Mouse (Mus musculus) c-Kit-positive CD71-positive TER-119-negative erythroid progenitor cells, embryonic 14.5 days (primary cell): ENCODE measurements around the gene Fdx1.

ENCODE experiments used
- DNase-seq: peaks from one replicate; pipeline ENCODE4 v3.0.0-alpha.2; 2013; ENCODE audit warnings: low read depth

Fdx1 gene

DNA sequence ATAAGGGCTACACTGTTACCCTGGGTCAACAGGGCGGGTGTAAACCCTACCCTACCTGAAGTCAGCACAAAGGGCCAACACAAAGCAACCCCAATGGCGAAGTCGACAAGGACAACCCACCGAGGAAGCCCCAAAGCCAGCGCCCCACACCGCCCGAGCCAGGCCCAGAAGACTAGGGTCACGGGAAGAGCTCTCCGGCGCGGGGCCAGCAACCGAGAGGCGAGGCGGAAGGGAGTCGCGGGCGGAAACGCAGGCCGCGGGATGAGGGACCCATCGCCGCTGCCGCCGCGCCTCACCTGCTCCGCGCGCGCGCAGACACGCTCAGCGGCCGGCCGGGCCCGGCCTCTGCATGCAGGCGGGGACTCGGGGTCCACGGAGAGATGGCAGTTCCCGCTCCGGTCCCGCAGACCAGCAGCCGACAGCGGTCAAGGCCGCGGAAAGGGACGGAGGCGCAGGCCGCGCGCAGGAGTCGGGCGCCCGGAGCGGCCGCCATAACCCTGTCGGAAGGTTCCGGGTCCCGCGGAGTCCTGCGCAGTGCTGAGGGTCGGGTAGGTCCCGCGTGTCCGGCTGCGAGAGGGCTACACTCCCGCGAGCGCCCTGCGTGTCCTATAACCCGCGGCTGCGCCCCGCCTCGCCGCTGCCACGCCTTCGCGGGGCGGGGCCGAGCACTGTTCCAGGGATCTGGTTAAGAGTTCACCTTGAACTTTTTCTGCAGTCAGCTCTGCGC lies at the start of gene Fdx1:
Gene Fdx1, minus strand, starts transcription at position 582 of the 727 bp plus-strand sequence.
- DNase-seq = peak; percentile 51

DNA sequence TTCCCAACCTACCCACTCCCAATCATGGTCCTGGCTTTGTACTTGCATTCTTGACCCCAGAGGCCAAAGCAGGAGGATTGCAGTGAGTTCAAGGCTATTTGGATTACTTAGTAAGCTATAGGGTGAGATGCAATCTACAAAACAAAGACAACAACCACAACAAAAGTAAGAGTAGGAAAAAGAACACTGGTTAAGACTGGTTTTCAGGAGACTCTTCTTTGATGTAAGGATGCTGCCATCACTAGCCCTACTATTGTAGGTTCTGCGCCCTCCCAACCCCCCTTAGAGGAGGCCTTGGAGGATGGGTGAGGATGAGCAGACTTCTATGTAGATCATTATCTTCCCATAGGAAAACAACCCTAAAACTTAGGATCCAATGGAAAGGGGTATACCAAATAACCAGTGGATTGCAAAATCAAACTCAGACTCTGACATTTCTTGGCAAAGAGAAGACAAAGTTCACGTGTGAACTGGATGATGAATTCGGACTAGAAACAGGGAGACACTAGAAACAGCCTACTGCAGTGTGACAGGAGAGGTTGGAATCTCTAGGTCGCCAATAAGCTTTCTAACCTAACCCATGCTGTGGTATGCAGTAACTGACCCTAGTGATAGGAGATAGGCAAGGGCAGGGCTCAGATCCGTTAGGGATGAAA lies 49.6 kb upstream of the Fdx1 start:
- no peak for DNase-seq

GRCm38 (mm10) chr9:52012311-52012710 lies 49.0 kb upstream of the Fdx1 start:
- DNase-seq = no peak

DNA sequence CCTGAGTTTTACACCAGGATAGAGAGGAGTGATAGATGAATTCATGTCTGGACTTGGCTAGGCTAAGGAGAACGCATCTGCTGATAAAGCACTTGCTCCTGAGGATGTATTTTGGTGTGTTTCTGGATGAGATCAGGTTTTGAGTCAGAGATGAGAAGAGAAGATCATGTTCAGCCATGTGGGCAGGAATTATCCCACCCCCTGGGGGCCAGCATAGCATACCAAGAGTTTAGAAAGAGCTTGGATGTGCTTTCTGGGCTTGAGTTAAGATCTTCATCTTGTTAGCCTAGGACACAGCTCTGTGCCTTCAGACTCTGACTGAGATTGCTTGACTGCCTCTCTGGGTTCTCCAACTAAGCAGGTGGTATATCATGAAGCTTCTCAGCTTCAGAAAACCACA lies 45.2 kb upstream of the Fdx1 start:
- DNase-seq = no peak

- DNase-seq = no peak
These were observed 44.0 kb upstream of the Fdx1 start for GRCm38 (mm10) chr9:52007341-52007740.

- no peak for DNase-seq
These were observed 40.1 kb upstream of the Fdx1 start for GRCm38 (mm10) chr9:52003501-52003900.

- DNase-seq = no peak
These were observed 32.2 kb upstream of the Fdx1 start for GRCm38 (mm10) chr9:51995331-51996099.

DNA sequence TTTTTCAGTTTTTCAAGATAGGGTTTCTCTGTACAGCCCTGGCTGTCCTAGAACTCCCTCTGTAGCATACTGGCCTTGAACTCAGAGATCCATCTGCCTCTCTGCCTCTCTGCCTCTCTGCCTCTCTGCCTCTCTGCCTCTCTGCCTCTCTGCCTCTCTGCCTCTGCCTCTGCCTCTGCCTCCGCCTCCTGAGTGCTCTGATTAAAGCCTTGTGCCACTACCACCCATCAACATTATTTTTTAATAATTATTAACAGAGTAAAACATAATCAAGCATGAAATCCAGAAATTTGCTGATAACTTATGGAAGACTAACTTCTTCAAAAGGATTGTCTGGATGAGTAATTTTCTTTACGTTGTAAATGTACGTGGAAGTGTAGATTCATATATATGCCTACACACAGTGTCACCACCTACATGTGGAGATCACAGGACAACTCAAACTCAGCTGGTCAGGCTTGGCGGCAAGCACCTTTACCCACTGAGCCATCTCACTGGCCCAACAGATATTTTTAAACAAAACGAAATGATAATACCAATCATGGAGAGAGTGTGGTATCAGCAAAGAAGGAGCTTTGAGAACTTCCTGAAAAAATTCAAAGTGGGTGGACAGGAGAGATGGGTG lies 31.4 kb upstream of the Fdx1 start:
- DNase-seq = no peak

DNA sequence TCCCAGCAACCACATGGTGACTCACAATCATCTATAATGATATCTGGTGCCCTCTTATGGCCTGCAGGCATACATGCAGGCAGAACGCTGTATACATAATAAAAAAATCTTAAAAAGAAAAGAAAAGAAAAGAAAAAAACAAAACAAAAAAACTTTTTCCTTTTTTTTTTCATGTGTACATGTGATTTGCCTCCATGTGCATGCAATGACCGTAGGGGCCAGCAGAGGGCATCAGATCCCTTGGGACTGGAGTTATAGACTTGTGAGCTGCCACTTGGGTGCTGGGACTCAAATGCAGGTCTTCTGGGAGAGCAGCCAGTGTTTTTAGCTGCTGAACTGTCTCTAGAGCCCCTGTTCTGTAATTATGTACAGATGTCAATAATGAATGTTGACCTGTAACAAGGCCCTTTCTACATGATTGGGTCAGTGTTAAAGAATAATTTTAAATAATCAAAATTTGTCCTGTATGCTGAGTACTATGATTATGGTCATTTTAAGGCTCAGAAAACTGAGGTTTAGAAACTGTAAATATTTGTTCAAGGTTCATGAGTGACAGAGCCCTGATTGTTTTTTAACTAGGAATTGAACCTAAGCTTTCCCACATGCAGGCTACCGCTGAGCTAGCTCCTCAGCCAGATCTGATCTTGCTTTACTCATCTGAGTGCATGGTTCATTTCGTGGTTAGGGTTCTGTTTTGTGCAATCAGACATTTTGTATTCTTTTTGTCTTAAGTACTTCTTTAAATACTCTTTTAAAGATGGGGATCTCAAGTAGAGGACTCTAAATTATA lies 30.3 kb upstream of the Fdx1 start:
- no peak for DNase-seq

- no peak for DNase-seq
These were observed 28.0 kb upstream of the Fdx1 start for GRCm38 (mm10) chr9:51991241-51991876.

DNA sequence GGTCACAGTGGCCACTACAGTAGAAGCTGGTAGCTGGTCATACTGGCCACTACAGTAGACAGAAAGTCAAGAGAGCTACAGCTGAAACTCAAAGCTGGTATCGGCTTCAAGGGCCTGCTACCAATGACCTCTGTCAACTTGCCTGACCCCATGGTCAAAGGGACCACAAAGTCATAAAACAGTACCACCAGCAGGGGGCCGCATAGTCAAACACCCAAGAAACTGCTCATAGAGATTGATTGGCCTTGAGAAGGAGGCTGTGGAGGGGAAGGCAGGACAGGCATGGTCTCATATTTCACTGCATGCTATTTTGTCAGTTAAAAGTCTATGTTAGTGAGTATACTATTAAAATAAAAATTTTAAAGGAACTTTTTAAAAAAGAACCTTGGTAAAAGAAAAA lies 27.5 kb upstream of the Fdx1 start:
- DNase-seq = peak; percentile 39

GRCm38 (mm10) chr9:51985493-51986099 lies 22.2 kb upstream of the Fdx1 start:
- DNase-seq = no peak

DNA sequence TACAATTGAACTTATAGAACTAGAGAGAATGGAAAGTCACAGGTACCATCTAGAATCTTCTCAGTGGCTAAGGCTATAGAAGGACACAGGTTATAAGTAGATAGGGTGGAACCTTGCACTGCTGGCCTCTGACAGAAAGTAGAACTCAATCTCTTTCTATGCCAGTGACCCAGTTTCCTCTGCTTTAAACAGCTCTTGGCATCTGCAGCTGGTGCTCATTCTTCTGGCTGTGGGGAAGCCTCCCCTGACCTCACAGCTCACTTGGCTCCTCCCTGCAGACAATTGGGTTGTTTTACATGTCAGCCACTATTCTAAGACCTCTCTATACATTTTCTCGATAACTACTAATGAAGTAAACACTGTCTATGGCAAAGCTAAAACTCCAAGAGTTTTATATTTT lies 17.8 kb upstream of the Fdx1 start:
- DNase-seq = no peak

GRCm38 (mm10) chr9:51979301-51979700 lies 15.9 kb upstream of the Fdx1 start:
- DNase-seq = no peak

DNA sequence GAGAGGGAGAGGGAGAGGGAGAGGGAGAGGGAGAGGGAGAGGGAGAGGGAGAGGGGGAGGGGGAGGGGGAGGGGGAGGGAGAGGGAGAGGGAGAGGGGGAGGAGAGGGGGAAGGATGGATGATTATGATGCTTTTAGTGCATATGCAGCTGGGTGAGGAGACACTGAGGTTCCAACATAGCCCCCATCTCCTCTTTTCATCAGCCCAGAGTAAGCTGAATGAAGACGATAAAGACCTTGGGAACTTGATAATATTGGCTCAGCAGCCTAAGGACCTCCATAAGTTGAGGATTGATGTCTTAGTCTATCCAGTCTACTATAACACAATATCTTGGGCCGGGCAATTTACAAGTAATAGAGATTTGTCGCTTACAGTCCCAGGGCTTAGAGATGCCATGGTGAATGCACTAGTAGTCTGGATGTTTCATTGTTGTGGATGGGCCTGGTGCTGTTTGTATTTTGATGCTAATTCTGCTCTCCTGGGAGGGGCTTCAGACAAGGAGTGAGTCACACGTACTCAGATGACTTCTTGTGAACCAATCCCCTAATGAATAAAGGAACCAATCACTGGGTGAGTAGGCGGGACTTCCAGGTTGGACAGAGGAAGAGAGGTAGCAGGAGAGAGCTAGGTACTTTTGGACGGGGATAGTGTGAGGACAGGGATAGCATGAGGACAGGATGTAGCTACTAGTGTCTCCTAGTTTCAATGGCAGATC lies 15.3 kb upstream of the Fdx1 start:
- no peak for DNase-seq

GRCm38 (mm10) chr9:51977439-51978000 lies 14.2 kb upstream of the Fdx1 start:
- peak; percentile 53 for DNase-seq

DNA sequence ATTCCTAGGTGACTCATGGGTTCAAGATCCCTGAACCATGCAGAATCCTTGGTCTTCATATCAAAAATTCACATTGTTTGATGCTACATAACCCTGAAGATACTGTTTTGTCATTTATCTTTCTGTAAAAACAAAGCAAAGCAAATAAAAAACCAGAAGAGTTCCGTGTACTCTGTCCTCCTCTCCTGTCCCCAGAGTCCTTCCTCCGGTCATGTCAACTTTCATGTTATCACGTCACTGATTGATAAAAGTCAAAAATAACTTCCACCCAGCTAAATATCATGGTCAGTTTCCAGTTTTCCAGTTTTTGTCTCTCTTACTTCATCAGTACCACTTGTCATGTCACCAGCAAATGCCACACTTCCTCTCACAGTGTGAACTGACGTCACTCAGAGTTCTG lies 11.5 kb upstream of the Fdx1 start:
- no peak for DNase-seq

- DNase-seq = no peak
These were observed 10.5 kb upstream of the Fdx1 start for GRCm38 (mm10) chr9:51973846-51974245.

DNA sequence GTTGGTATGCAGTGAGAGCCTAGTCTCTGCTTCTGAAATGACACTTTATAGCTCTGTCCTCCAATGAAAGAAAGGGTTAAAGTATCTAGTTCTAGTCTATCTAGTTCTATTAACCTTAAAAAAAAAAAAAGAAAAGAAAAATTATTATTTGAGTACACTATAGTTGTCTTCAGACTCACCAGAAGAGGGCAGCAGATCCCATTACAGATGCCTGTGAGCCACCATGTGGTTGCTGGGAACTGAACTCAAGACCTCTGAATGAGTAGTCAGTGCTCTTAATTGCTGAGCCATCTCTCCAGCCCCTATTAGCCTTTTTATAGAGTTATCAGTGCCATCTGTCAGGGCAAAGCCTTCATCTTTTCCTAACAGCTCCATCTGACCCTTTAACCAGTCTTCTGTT lies 3.0 kb upstream of the Fdx1 start:
- DNase-seq = no peak

DNA sequence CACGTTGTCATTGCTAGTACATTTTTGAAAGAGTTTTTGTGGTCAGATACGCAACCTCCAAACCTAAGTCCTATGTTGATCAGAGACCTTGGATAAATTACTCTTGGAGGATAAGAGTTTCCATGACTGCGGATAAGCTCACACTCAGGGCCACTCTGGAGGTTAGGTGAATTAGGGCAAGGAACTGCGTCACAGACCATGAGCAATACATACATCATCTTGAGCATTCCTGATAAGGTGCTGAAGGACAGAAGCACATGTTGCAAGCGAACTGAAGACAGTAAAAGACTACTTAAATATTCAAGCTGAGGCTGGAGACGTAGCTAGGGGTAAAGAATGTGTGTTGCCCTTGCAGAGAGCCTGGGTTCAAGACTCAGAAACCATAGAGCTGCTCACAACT lies 754 bp upstream of the Fdx1 start:
- DNase-seq = no peak
